ENCODE assay signal across 8 mouse cellular contexts in the genomic region with DNA sequence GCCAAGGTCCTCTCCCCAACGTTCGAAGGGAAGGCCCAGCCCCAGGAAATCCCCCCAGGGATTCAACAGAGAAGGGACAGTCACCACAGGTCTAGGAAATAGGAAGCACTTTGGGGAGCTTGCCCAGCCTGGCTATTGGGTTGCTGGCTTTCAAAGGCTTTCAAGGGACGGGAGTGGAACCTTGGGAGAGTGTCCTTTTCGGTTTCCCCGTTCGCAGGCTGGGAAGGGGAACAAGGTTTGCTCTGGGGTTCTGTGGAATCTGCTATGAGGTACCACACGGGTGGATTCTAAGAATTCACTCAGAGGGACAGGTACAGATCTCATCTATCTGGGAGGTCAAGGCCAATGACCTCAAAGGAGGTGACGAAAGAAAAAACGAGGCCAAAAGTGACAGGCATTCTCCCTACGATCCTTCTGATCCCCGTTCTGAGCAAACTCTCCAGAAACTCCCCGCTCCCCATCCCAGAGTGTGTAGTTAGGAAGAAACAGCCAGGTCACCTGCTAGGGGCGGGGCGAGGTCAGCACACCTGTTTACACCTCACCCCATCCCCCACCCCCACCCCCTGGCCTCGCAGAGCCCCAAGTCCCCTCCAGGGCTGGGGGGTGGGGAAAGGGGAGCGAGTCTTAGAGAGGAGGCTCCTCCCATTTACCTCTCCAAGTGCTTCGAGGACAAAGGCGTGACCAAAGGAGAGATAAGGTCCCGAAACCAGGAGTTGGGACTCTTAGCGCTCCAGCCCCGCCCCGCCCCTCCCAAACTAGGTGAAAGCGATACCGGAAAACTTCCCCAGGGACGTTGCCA. TPM values are rescaled to one million over a fixed set of nuclear protein-coding genes. Genes with fewer than 3 reads are reported as not detected.
DNase-seq lines count a peak whose midpoint lies in the region; ATAC-seq and TF ChIP-seq lines count a peak whose summit lies in the region.

No protein-coding gene starts in this region.

- H3K36me3 ChIP-seq in erythroblast, embryonic 14.5 days (ENCODE audit: control insufficient read depth) = no peaks in the 10 kb centered on the region; the same call in 1 of the 2 replicates
- peaks cover 10% of the 10 kb centered on the region for H3K36me3 ChIP-seq in embryonic facial prominence, embryonic 12.5 days
- H3K36me3 ChIP-seq in stomach, embryonic 16.5 days (ENCODE audit: control insufficient read depth, insufficient read depth, low read length) = no peaks in the 10 kb centered on the region

- DNase-seq in kidney, adult 18-20 months = peak; percentile 74
- DNase-seq in lung, adult 2 months = peak; percentile 70
- no peak for DNase-seq in layer of hippocampus, adult 9-11 months
- DNase-seq in spleen, adult 18-20 months = no peak

- H3K27ac ChIP-seq in embryonic facial prominence, embryonic 12.5 days = peak overlapping the region; percentile 90
- H3K27ac ChIP-seq in stomach, embryonic 16.5 days (ENCODE audit: low read length) = peak overlapping the region; percentile 96

- no peaks in the 10 kb centered on the region; the same call in 1 of the 2 replicates for H3K9me3 ChIP-seq in erythroblast, embryonic 14.5 days (ENCODE audit: control insufficient read depth, low read length)
- H3K9me3 ChIP-seq in embryonic facial prominence, embryonic 12.5 days = no peaks in the 10 kb centered on the region
- no peaks in the 10 kb centered on the region for H3K9me3 ChIP-seq in stomach, embryonic 16.5 days (replicated peaks; ENCODE audit: control insufficient read depth, low read length)

- no peak for ATAC-seq in erythroblast, adult 5-6 weeks (replicated peaks; ENCODE audit: low FRiP score, poor library complexity, severe bottlenecking)
- no peak for ATAC-seq in embryonic facial prominence, embryonic 12.5 days (ENCODE audit: insufficient number of reproducible peaks, insufficient read depth, low FRiP score, low TSS enrichment)
- peak; percentile 21; the same call in 1 of the 2 replicates for ATAC-seq in stomach, embryonic 16.5 days (ENCODE audit: insufficient read depth, low FRiP score)

- H3K4me2 ChIP-seq in embryonic facial prominence, embryonic 12.5 days (replicated peaks) = peak overlapping the region; percentile 79
- peak overlapping the region; percentile 83 for H3K4me2 ChIP-seq in stomach, embryonic 16.5 days (ENCODE audit: low read depth, low read length)

- peak overlapping the region; percentile 89 for H3K9ac ChIP-seq in embryonic facial prominence, embryonic 12.5 days
- peak overlapping the region; percentile 96 for H3K9ac ChIP-seq in stomach, embryonic 16.5 days (ENCODE audit: low read length)

- H3K27me3 ChIP-seq in erythroblast, embryonic 14.5 days (ENCODE audit: control insufficient read depth) = peaks cover 10% of the 10 kb centered on the region
- no peaks in the 10 kb centered on the region for H3K27me3 ChIP-seq in embryonic facial prominence, embryonic 12.5 days
- no peaks in the 10 kb centered on the region for H3K27me3 ChIP-seq in stomach, embryonic 16.5 days (ENCODE audit: control insufficient read depth, insufficient read depth, low read length)

- peak; percentile 14; the same call in 1 of the 2 replicates for TF ChIP-seq POLR2A in lung, adult 2 months (IDR thresholded peaks at IDR 0.05; ENCODE audit: borderline replicate concordance, extremely low read depth, low read depth, low read length)

- H3K4me3 ChIP-seq in erythroblast, embryonic 14.5 days (replicated peaks) = peak overlapping the region; percentile 69
- H3K4me3 ChIP-seq in embryonic facial prominence, embryonic 12.5 days = peak overlapping the region; percentile 83
- H3K4me3 ChIP-seq in lung, adult 2 months (replicated peaks; ENCODE audit: extremely low read depth, low read depth, low read length) = peak overlapping the region; percentile 19
- H3K4me3 ChIP-seq in stomach, embryonic 16.5 days (replicated peaks; ENCODE audit: low read length) = peak overlapping the region; percentile 89

- 2% methylated on average over 25 of the region's 25 CpGs for WGBS in embryonic facial prominence, embryonic 12.5 days
- 27% methylated on average over 25 of the region's 25 CpGs for WGBS in lung, adult 2 months
- 7% methylated on average over 25 of the region's 25 CpGs for WGBS in stomach, embryonic 16.5 days

- TF ChIP-seq CTCF in lung, adult 2 months (IDR thresholded peaks at IDR 0.05; ENCODE audit: insufficient read depth, low read length) = no peak

- peaks cover 56% of the 10 kb centered on the region for H3K4me1 ChIP-seq in erythroblast, embryonic 14.5 days (ENCODE audit: control insufficient read depth)
- peaks cover 34% of the 10 kb centered on the region for H3K4me1 ChIP-seq in embryonic facial prominence, embryonic 12.5 days
- H3K4me1 ChIP-seq in lung, adult 2 months (ENCODE audit: control insufficient read depth, insufficient read depth, low read length) = peaks cover 11% of the 10 kb centered on the region
- H3K4me1 ChIP-seq in stomach, embryonic 16.5 days (ENCODE audit: control insufficient read depth, insufficient read depth, low read length) = peaks cover 49% of the 10 kb centered on the region

RNA-seq across cellular contexts. Expression of a gene that starts 2.7 kb away (rescaled TPM):
- 0.13 and 0.15 TPM in 2 replicates for polyA plus RNA-seq in erythroblast, embryonic 14.5 days (2012)
- total RNA-seq in erythroblast, adult 5-6 weeks (2015; ENCODE audit: low replicate concordance) = not detected in 2 replicates
- 1.0 TPM in 1 of 2 replicates, not detected in the other for total RNA-seq in erythroblast, adult 5-6 weeks (2017; ENCODE audit: low replicate concordance)
- polyA plus RNA-seq in embryonic facial prominence, embryonic 12.5 days (2016; fragmentation: Nextera tagmentation; extraction: Ambion mirVana) = 95.3 and 97.6 TPM in 2 replicates
- polyA plus RNA-seq in lung, adult 2 months (2012; rRNA removed) = 70.9 and 74.7 TPM in 2 replicates
- 98.6 and 104 TPM in 2 replicates for polyA plus RNA-seq in stomach, embryonic 16.5 days (2015; fragmentation: Nextera tagmentation; extraction: Ambion mirVana)

RNA-seq across cellular contexts. Expression of a gene that starts 23.2 kb away (rescaled TPM):
- polyA plus RNA-seq in erythroblast, embryonic 14.5 days (2012) = 0.02 TPM in 1 of 2 replicates, not detected in the other
- not detected in 2 replicates for total RNA-seq in erythroblast, adult 5-6 weeks (2015; ENCODE audit: low replicate concordance)
- total RNA-seq in erythroblast, adult 5-6 weeks (2017; ENCODE audit: low replicate concordance) = not detected in 2 replicates
- 62.3 and 69.1 TPM in 2 replicates for polyA plus RNA-seq in embryonic facial prominence, embryonic 12.5 days (2016; fragmentation: Nextera tagmentation; extraction: Ambion mirVana)
- 769 and 829 TPM in 2 replicates for polyA plus RNA-seq in lung, adult 2 months (2012; rRNA removed)
- polyA plus RNA-seq in stomach, embryonic 16.5 days (2015; fragmentation: Nextera tagmentation; extraction: Ambion mirVana) = 118 and 122 TPM in 2 replicates

RNA-seq across cellular contexts. Expression of a gene that starts 32.4 kb away (rescaled TPM):
- 12.7 and 13.1 TPM in 2 replicates for polyA plus RNA-seq in erythroblast, embryonic 14.5 days (2012)
- 6.5 and 8.2 TPM in 2 replicates for total RNA-seq in erythroblast, adult 5-6 weeks (2015; ENCODE audit: low replicate concordance)
- total RNA-seq in erythroblast, adult 5-6 weeks (2017; ENCODE audit: low replicate concordance) = 3.4 and 9.6 TPM in 2 replicates
- 163 and 174 TPM in 2 replicates for polyA plus RNA-seq in embryonic facial prominence, embryonic 12.5 days (2016; fragmentation: Nextera tagmentation; extraction: Ambion mirVana)
- polyA plus RNA-seq in lung, adult 2 months (2012; rRNA removed) = 46.0 and 51.3 TPM in 2 replicates
- polyA plus RNA-seq in stomach, embryonic 16.5 days (2015; fragmentation: Nextera tagmentation; extraction: Ambion mirVana) = 65.2 and 81.8 TPM in 2 replicates

RNA-seq across cellular contexts. Expression of a gene that starts 48.6 kb away (rescaled TPM):
- 12.1 and 14.3 TPM in 2 replicates for polyA plus RNA-seq in erythroblast, embryonic 14.5 days (2012)
- 53.0 and 57.3 TPM in 2 replicates for total RNA-seq in erythroblast, adult 5-6 weeks (2015; ENCODE audit: low replicate concordance)
- 220 and 224 TPM in 2 replicates for total RNA-seq in erythroblast, adult 5-6 weeks (2017; ENCODE audit: low replicate concordance)
- polyA plus RNA-seq in embryonic facial prominence, embryonic 12.5 days (2016; fragmentation: Nextera tagmentation; extraction: Ambion mirVana) = 200 and 220 TPM in 2 replicates
- polyA plus RNA-seq in lung, adult 2 months (2012; rRNA removed) = 815 and 1,134 TPM in 2 replicates
- 385 and 438 TPM in 2 replicates for polyA plus RNA-seq in stomach, embryonic 16.5 days (2015; fragmentation: Nextera tagmentation; extraction: Ambion mirVana)

RNA-seq across cellular contexts. Expression of a gene that starts 49.0 kb away (rescaled TPM):
- not detected in 2 replicates for polyA plus RNA-seq in erythroblast, embryonic 14.5 days (2012)
- not detected in 2 replicates for total RNA-seq in erythroblast, adult 5-6 weeks (2015; ENCODE audit: low replicate concordance)
- not detected in 2 replicates for total RNA-seq in erythroblast, adult 5-6 weeks (2017; ENCODE audit: low replicate concordance)
- polyA plus RNA-seq in embryonic facial prominence, embryonic 12.5 days (2016; fragmentation: Nextera tagmentation; extraction: Ambion mirVana) = 4.4 and 4.8 TPM in 2 replicates
- polyA plus RNA-seq in lung, adult 2 months (2012; rRNA removed) = 16.1 and 21.9 TPM in 2 replicates
- polyA plus RNA-seq in stomach, embryonic 16.5 days (2015; fragmentation: Nextera tagmentation; extraction: Ambion mirVana) = 31.2 and 32.9 TPM in 2 replicates

Comparison
In these comparisons a context has a peak if more than half of its experiments do, and no peak if none do; other contexts are left out.
1. H3K4me3 ChIP-seq: peak in every context shown above with its lines; median percentile 89 in stomach, embryonic 16.5 days; 83 in embryonic facial prominence, embryonic 12.5 days; 69 in erythroblast, embryonic 14.5 days; 19 in lung, adult 2 months.
2. DNase-seq: peak in kidney, adult 18-20 months (single experiment) and lung, adult 2 months (single experiment); none in layer of hippocampus, adult 9-11 months (single experiment) and spleen, adult 18-20 months (0 of 2).
3. RNA of a gene that starts 2.7 kb away (polyA plus RNA-seq): 98.6 to 104 TPM in stomach, embryonic 16.5 days, 95.3 to 97.6 TPM in embryonic facial prominence, embryonic 12.5 days and 70.9 to 74.7 TPM in lung, adult 2 months; 0.13 to 0.15 TPM in erythroblast, embryonic 14.5 days; every median in the first group is over 10 times any median in the second.
4. RNA of a gene that starts 23.2 kb away (polyA plus RNA-seq): 769 to 829 TPM in lung, adult 2 months, 118 to 122 TPM in stomach, embryonic 16.5 days and 62.3 to 69.1 TPM in embryonic facial prominence, embryonic 12.5 days; 0.02 TPM in erythroblast, embryonic 14.5 days; every median in the first group is over 10 times any median in the second.